Mouse (Mus musculus): ENCODE results near the gene Khdc4. TPM values are rescaled to one million over a fixed set of nuclear protein-coding genes. Genes with fewer than 3 reads are reported as not detected.

Gene Khdc4
- polyA plus RNA-seq, 1 experiment from 2014 or later: 86.2 TPM

GRCm38 (mm10) chr3:88647779-88648413 is 37.7 kb upstream of the Khdc4 start:
- no peak overlapping the region for H3K4me3 ChIP-seq (ENCODE audit: low read length)
- H3K27ac ChIP-seq (ENCODE audit: low read length): no peak overlapping the region
- H3K4me2 ChIP-seq (ENCODE audit: low read depth, low read length): no peak overlapping the region
- ATAC-seq (ENCODE audit: low read depth): no peak
- 0 out of 2 replicates have a peak, but pooled peaks cover 2% of the 10 kb centered on the region for H3K4me1 ChIP-seq (replicated peaks; ENCODE audit: control insufficient read depth, insufficient read depth, low read length)
- peaks cover 46% of the 10 kb centered on the region for H3K36me3 ChIP-seq (ENCODE audit: control insufficient read depth, insufficient read depth, low read length)
- H3K9ac ChIP-seq (ENCODE audit: low read length): no peak overlapping the region
- H3K9me3 ChIP-seq (ENCODE audit: control insufficient read depth, low read length): no peaks in the 10 kb centered on the region
- no peaks in the 10 kb centered on the region for H3K27me3 ChIP-seq (ENCODE audit: control insufficient read depth, insufficient read depth, low read depth, low read length)
- WGBS: 88% methylated on average over 14 of the region's 14 CpGs

- no peak for ATAC-seq (ENCODE audit: low read depth)
Measured at GRCm38 (mm10) chr3:88648452-88649168, 37.0 kb upstream of the Khdc4 start.

GRCm38 (mm10) chr3:88649186-88649585 is 36.4 kb upstream of the Khdc4 start:
- no peaks in the 10 kb centered on the region for H3K9me3 ChIP-seq (ENCODE audit: control insufficient read depth, low read length)
- 74% methylated on average over 10 of the region's 10 CpGs for WGBS
- H3K9ac ChIP-seq (ENCODE audit: low read length): no peak overlapping the region
- no peak overlapping the region for H3K4me2 ChIP-seq (ENCODE audit: low read depth, low read length)
- H3K27ac ChIP-seq (ENCODE audit: low read length): no peak overlapping the region
- no peak for ATAC-seq (ENCODE audit: low read depth)
- H3K36me3 ChIP-seq (ENCODE audit: control insufficient read depth, insufficient read depth, low read length): peaks cover 33% of the 10 kb centered on the region
- H3K4me3 ChIP-seq (ENCODE audit: low read length): no peak overlapping the region
- 0 out of 2 replicates have a peak, but pooled peaks cover 4% of the 10 kb centered on the region for H3K4me1 ChIP-seq (replicated peaks; ENCODE audit: control insufficient read depth, insufficient read depth, low read length)
- no peaks in the 10 kb centered on the region for H3K27me3 ChIP-seq (ENCODE audit: control insufficient read depth, insufficient read depth, low read depth, low read length)

More at GRCm38 (mm10) chr3:88648452-88649168, 37.0 kb upstream of the Khdc4 start:
- no peak overlapping the region for H3K4me3 ChIP-seq (ENCODE audit: low read length)
- H3K27ac ChIP-seq (ENCODE audit: low read length): no peak overlapping the region
- no peaks in the 10 kb centered on the region for H3K27me3 ChIP-seq (ENCODE audit: control insufficient read depth, insufficient read depth, low read depth, low read length)
- H3K9ac ChIP-seq (ENCODE audit: low read length): no peak overlapping the region
- WGBS: 80% methylated on average over 12 of the region's 12 CpGs
- peaks cover 39% of the 10 kb centered on the region for H3K36me3 ChIP-seq (ENCODE audit: control insufficient read depth, insufficient read depth, low read length)
- no peaks in the 10 kb centered on the region for H3K9me3 ChIP-seq (ENCODE audit: control insufficient read depth, low read length)
- 0 out of 2 replicates have a peak, but pooled peaks cover 4% of the 10 kb centered on the region for H3K4me1 ChIP-seq (replicated peaks; ENCODE audit: control insufficient read depth, insufficient read depth, low read length)
- no peak overlapping the region for H3K4me2 ChIP-seq (ENCODE audit: low read depth, low read length)

GRCm38 (mm10) chr3:88649967-88650366 is 35.6 kb upstream of the Khdc4 start:
- no peak for ATAC-seq (ENCODE audit: low read depth)
- Histone ChIP-seq H3K4me1 (replicated peaks; ENCODE audit: control insufficient read depth, insufficient read depth, low read length) (peaks cover 11% of the 10 kb centered on the region), H3K27ac (ENCODE audit: low read length) (no peak overlapping the region), H3K4me3 (ENCODE audit: low read length) (no peak overlapping the region), H3K9me3 (ENCODE audit: control insufficient read depth, low read length) (no peaks in the 10 kb centered on the region), H3K36me3 (ENCODE audit: control insufficient read depth, insufficient read depth, low read length) (peaks cover 25% of the 10 kb centered on the region), H3K4me2 (ENCODE audit: low read depth, low read length) (no peak overlapping the region), H3K27me3 (ENCODE audit: control insufficient read depth, insufficient read depth, low read depth, low read length) (no peaks in the 10 kb centered on the region), H3K9ac (ENCODE audit: low read length) (no peak overlapping the region)
- 90% methylated on average over 13 of the region's 13 CpGs for WGBS

GRCm38 (mm10) chr3:88650713-88651504 is 34.7 kb upstream of the Khdc4 start:
- no peak overlapping the region for H3K27ac ChIP-seq (ENCODE audit: low read length)
- no peak overlapping the region for H3K4me2 ChIP-seq (ENCODE audit: low read depth, low read length)
- H3K9ac ChIP-seq (ENCODE audit: low read length): no peak overlapping the region
- 63% methylated on average over 13 of the region's 13 CpGs for WGBS
- no peaks in the 10 kb centered on the region for H3K27me3 ChIP-seq (ENCODE audit: control insufficient read depth, insufficient read depth, low read depth, low read length)
- H3K4me3 ChIP-seq (ENCODE audit: low read length): no peak overlapping the region
- H3K36me3 ChIP-seq (ENCODE audit: control insufficient read depth, insufficient read depth, low read length): peaks cover 20% of the 10 kb centered on the region
- H3K9me3 ChIP-seq (ENCODE audit: control insufficient read depth, low read length): no peaks in the 10 kb centered on the region
- no peak for ATAC-seq (ENCODE audit: low read depth)
- H3K4me1 ChIP-seq (replicated peaks; ENCODE audit: control insufficient read depth, insufficient read depth, low read length): peaks cover 12% of the 10 kb centered on the region

GRCm38 (mm10) chr3:88651669-88652618 is 33.7 kb upstream of the Khdc4 start:
- Histone ChIP-seq H3K27ac (ENCODE audit: low read length) (no peak overlapping the region), H3K4me2 (ENCODE audit: low read depth, low read length) (no peak overlapping the region)

GRCm38 (mm10) chr3:88652846-88653515 is 32.6 kb upstream of the Khdc4 start, which contains the start of gene Rxfp4:
Gene Rxfp4, minus strand, starts transcription at chr3:88653142.
- 71% methylated on average over 17 of the region's 17 CpGs for WGBS
- Histone ChIP-seq H3K27me3 (ENCODE audit: control insufficient read depth, insufficient read depth, low read depth, low read length) (no peaks in the 10 kb centered on the region), H3K4me3 (ENCODE audit: low read length) (no peak within 1 kb of the TSS), H3K9me3 (ENCODE audit: control insufficient read depth, low read length) (no peaks in the 10 kb centered on the region), H3K4me2 (ENCODE audit: low read depth, low read length) (peak within 1 kb of the TSS; percentile 10; the same call in 1 of the 2 replicates), H3K4me1 (replicated peaks; ENCODE audit: control insufficient read depth, insufficient read depth, low read length) (peaks cover 12% of the 10 kb centered on the region), H3K27ac (ENCODE audit: low read length) (peak within 1 kb of the TSS; percentile 71), H3K9ac (ENCODE audit: low read length) (no peak within 1 kb of the TSS), H3K36me3 (ENCODE audit: control insufficient read depth, insufficient read depth, low read length) (peaks cover under 1% of the 10 kb centered on the region; the same call in 1 of the 2 replicates)
- ATAC-seq (ENCODE audit: low read depth): peak; percentile 89

More at GRCm38 (mm10) chr3:88651669-88652618, 33.7 kb upstream of the Khdc4 start:
- WGBS: 63% methylated on average over 18 of the region's 18 CpGs
- Histone ChIP-seq H3K36me3 (ENCODE audit: control insufficient read depth, insufficient read depth, low read length) (peaks cover 9% of the 10 kb centered on the region), H3K9ac (ENCODE audit: low read length) (no peak overlapping the region), H3K4me1 (replicated peaks; ENCODE audit: control insufficient read depth, insufficient read depth, low read length) (peaks cover 12% of the 10 kb centered on the region), H3K4me3 (ENCODE audit: low read length) (no peak overlapping the region), H3K27me3 (ENCODE audit: control insufficient read depth, insufficient read depth, low read depth, low read length) (no peaks in the 10 kb centered on the region), H3K9me3 (ENCODE audit: control insufficient read depth, low read length) (no peaks in the 10 kb centered on the region)
- no peak for ATAC-seq (ENCODE audit: low read depth)
